Mouse (Mus musculus): ENCODE results near the gene Fgfr2. TPM values are rescaled to one million over a fixed set of nuclear protein-coding genes. Genes with fewer than 3 reads are reported as not detected.

Gene Fgfr2
- polyA plus RNA-seq, 1 experiment from 2014 or later = 24.9 TPM

DNA sequence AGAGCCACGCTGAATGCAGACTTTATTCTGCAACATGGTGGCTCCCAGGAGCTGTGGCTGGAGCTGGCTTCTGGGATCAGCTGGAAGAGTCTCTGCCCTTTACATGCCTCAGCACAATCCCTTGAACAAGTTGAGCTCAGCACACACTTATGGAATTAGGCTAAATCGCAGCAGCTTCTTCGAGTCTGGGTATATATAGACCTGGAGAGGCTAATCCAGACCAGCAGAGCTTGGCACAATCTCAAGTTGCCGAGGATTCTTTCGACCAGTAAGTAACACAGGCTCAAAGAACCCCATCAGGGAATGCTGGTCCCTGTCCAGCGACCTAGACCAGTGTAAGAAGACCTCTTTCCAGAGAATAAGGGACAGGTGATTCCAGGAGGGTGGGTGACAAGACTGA is 341.3 kb downstream of the Fgfr2 start:
- H3K4me2 ChIP-seq = no peak overlapping the region
- H3K27ac ChIP-seq (ENCODE audit: low read depth, low read length) = 0 out of 2 replicates have a peak overlapping the region, but pooled peaks have one; percentile 41
- H3K36me3 ChIP-seq (ENCODE audit: control insufficient read depth, insufficient read depth, low read length) = 0 out of 2 replicates have a peak, but pooled peaks cover 3% of the 10 kb centered on the region
- no peak for ATAC-seq (replicated peaks; ENCODE audit: insufficient number of reproducible peaks, low FRiP score, low TSS enrichment)
- no peaks in the 10 kb centered on the region for H3K27me3 ChIP-seq (ENCODE audit: control insufficient read depth, insufficient read depth, low read length)
- peak overlapping the region; percentile 2; the same call in 1 of the 2 replicates for H3K9ac ChIP-seq (ENCODE audit: low read depth, low read length)
- peaks cover 51% of the 10 kb centered on the region for H3K4me1 ChIP-seq (ENCODE audit: control insufficient read depth, insufficient read depth, low read length)
- H3K9me3 ChIP-seq (replicated peaks; ENCODE audit: control insufficient read depth, low read length) = no peaks in the 10 kb centered on the region
- no peak overlapping the region for H3K4me3 ChIP-seq (ENCODE audit: low read depth, low read length)
- 52% methylated on average over 6 of the region's 6 CpGs for WGBS (ENCODE audit: insufficient replicate concordance)

DNA sequence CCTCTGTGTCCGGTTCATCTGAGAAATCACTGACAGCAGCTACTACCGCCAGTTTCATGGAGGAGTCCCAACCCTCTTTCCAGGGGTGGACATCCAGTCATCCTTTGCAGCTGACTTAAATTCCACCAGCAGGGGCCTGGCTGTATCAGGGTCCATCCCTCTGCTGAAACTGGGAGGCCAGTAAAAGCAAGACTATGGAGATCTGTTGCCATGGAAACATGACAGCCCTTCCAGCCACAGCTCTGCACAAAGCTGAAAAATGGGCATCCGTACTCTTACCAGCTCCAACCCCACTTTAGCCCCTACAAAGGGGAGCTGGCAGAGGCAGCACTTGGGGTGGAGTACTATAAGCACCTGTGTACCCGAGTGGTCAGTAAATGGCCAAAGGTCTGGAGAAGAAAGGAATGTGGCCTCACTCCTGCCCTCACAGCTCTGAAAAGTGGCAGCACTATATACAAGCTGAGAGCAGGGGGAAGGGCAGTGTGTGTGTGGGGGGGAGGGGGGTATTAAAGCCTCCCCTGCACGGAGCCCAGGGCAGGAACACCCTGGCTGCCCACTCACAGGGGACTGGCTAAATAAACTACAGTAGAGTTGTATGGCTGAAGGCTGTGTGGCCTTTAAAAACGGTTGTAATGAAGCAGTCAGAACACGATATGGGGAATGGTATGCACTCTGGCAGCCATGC is 341.9 kb downstream of the Fgfr2 start:
- no peak for ATAC-seq (replicated peaks; ENCODE audit: insufficient number of reproducible peaks, low FRiP score, low TSS enrichment)
- Histone ChIP-seq H3K4me3 (ENCODE audit: low read depth, low read length) (no peak overlapping the region), H3K4me2 (no peak overlapping the region), H3K27me3 (ENCODE audit: control insufficient read depth, insufficient read depth, low read length) (no peaks in the 10 kb centered on the region), H3K9ac (ENCODE audit: low read depth, low read length) (no peak overlapping the region), H3K27ac (ENCODE audit: low read depth, low read length) (peak overlapping the region; percentile 41), H3K36me3 (ENCODE audit: control insufficient read depth, insufficient read depth, low read length) (0 out of 2 replicates have a peak, but pooled peaks cover 3% of the 10 kb centered on the region), H3K9me3 (replicated peaks; ENCODE audit: control insufficient read depth, low read length) (no peaks in the 10 kb centered on the region), H3K4me1 (ENCODE audit: control insufficient read depth, insufficient read depth, low read length) (peaks cover 45% of the 10 kb centered on the region)
- 36% methylated on average over 7 of the region's 7 CpGs for WGBS (ENCODE audit: insufficient replicate concordance)

DNA sequence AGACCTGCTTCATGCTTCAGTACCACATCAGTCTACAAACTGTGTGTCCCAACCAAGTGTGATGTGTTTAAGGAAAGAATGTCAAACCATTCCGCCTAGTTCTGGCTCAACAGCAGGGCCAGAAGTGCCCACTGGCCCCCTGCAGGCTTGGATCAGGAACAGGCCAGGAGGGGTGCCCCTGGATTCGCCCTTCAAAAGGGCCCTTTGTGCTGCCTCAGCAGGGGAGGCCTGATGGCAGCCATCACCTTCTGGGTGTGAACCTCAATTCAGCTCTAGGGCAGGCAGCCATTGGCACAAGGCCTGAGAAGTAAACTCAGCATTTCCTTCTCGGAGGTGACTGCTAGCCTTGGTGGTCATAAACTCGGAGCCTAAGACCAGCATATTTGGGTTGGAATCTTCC is 342.5 kb downstream of the Fgfr2 start:
- H3K9me3 ChIP-seq (replicated peaks; ENCODE audit: control insufficient read depth, low read length) = no peaks in the 10 kb centered on the region
- no peaks in the 10 kb centered on the region for H3K27me3 ChIP-seq (ENCODE audit: control insufficient read depth, insufficient read depth, low read length)
- peak overlapping the region; percentile 36; the same call in 1 of the 2 replicates for H3K27ac ChIP-seq (ENCODE audit: low read depth, low read length)
- ATAC-seq (replicated peaks; ENCODE audit: insufficient number of reproducible peaks, low FRiP score, low TSS enrichment) = no peak
- 0 out of 2 replicates have a peak, but pooled peaks cover 3% of the 10 kb centered on the region for H3K36me3 ChIP-seq (ENCODE audit: control insufficient read depth, insufficient read depth, low read length)
- H3K4me2 ChIP-seq = no peak overlapping the region
- H3K4me3 ChIP-seq (ENCODE audit: low read depth, low read length) = no peak overlapping the region
- no peak overlapping the region for H3K9ac ChIP-seq (ENCODE audit: low read depth, low read length)
- WGBS (ENCODE audit: insufficient replicate concordance) = 55% methylated on average over 4 of the region's 4 CpGs
- H3K4me1 ChIP-seq (ENCODE audit: control insufficient read depth, insufficient read depth, low read length) = peaks cover 38% of the 10 kb centered on the region

DNA sequence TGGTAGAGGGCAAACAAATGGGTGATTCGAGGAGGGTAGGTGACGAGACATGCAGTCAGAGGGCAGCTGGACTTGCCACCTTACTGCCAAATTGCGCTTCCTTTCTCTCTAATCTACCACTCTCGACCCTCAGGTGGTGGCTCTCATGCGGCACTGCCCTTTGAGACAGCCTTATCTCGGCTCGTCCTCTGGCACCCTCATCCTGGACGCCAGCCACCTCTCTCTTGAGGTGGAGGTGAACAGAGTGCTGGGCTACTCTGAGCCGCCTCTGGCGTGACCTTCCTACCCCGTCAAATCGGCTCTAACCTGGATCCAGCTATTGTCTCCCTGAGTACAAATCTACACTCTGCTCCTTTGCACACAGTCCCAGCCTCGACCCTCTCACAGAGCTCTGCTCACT is 344.5 kb downstream of the Fgfr2 start:
- Histone ChIP-seq H3K4me3 (ENCODE audit: low read depth, low read length) (no peak overlapping the region), H3K27me3 (ENCODE audit: control insufficient read depth, insufficient read depth, low read length) (no peaks in the 10 kb centered on the region), H3K27ac (ENCODE audit: low read depth, low read length) (no peak overlapping the region), H3K9ac (ENCODE audit: low read depth, low read length) (no peak overlapping the region), H3K4me1 (ENCODE audit: control insufficient read depth, insufficient read depth, low read length) (peaks cover 28% of the 10 kb centered on the region), H3K4me2 (no peak overlapping the region), H3K36me3 (ENCODE audit: control insufficient read depth, insufficient read depth, low read length) (0 out of 2 replicates have a peak, but pooled peaks cover 3% of the 10 kb centered on the region), H3K9me3 (replicated peaks; ENCODE audit: control insufficient read depth, low read length) (no peaks in the 10 kb centered on the region)
- 65% methylated on average over 13 of the region's 13 CpGs for WGBS (ENCODE audit: insufficient replicate concordance)
- no peak for ATAC-seq (replicated peaks; ENCODE audit: insufficient number of reproducible peaks, low FRiP score, low TSS enrichment)

DNA sequence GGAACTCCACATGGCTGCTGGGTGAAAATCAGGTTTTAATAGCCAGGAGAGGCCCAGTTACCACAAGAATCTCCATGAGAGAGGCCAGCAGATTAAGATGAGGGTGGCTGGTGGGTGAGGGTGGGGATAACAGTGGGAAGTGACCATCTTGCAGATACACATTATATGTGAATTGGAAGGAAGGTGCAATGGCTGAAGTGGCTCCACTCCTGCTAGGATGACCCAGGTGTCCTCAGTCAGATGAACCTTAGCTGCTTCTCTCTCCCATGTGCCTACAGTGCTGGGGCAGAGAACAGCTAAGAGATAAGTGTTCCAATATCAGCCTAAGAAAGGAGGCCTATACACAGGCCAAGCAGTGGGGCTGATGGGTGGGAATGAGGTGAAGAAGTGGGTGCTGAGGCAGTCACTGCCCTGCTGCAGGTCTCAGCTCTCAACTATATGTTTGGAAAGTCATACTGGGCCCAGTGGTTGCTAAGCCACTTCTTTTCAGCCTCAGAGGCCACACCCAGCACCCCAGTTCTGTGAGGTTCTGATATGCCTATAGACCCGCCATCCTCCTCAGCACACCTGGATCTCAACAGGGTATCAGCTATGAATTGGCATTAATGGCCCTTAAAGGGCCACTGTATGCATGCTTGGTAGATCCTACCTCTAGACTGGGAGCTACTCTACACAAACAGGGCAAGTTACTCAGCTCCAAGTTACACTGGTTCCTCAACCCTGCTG is 345.3 kb downstream of the Fgfr2 start:
- ATAC-seq (replicated peaks; ENCODE audit: insufficient number of reproducible peaks, low FRiP score, low TSS enrichment) = no peak
- Histone ChIP-seq H3K9ac (ENCODE audit: low read depth, low read length) (no peak overlapping the region), H3K4me1 (ENCODE audit: control insufficient read depth, insufficient read depth, low read length) (peaks cover 28% of the 10 kb centered on the region), H3K27me3 (ENCODE audit: control insufficient read depth, insufficient read depth, low read length) (no peaks in the 10 kb centered on the region), H3K36me3 (ENCODE audit: control insufficient read depth, insufficient read depth, low read length) (0 out of 2 replicates have a peak, but pooled peaks cover 3% of the 10 kb centered on the region), H3K9me3 (replicated peaks; ENCODE audit: control insufficient read depth, low read length) (no peaks in the 10 kb centered on the region), H3K4me3 (ENCODE audit: low read depth, low read length) (no peak overlapping the region), H3K4me2 (no peak overlapping the region), H3K27ac (ENCODE audit: low read depth, low read length) (no peak overlapping the region)
- 92% methylated on average over 1 of the region's 1 CpGs for WGBS (ENCODE audit: insufficient replicate concordance)

DNA sequence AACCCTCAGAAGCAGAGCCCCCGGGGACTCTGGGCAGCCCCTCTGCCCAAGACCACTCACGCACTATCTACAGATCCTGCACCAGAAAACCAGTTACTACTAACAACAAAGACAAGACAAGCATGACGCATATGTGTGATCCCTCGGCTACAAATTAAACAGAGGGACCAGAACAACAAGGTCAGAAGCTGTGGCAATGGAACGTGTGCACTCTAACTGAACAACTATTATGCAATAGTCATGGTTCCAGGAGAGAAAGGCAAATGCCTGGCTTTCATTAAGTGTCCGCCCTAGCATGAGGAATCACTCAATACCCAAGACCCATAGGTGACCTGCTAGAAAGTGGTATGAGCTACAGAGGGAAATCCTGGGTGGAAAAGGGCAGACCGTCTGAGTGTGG is 346.0 kb downstream of the Fgfr2 start:
- H3K27me3 ChIP-seq (ENCODE audit: control insufficient read depth, insufficient read depth, low read length) = no peaks in the 10 kb centered on the region
- H3K9ac ChIP-seq (ENCODE audit: low read depth, low read length) = no peak overlapping the region
- H3K36me3 ChIP-seq (ENCODE audit: control insufficient read depth, insufficient read depth, low read length) = 0 out of 2 replicates have a peak, but pooled peaks cover 3% of the 10 kb centered on the region
- ATAC-seq (replicated peaks; ENCODE audit: insufficient number of reproducible peaks, low FRiP score, low TSS enrichment) = no peak
- no peak overlapping the region for H3K27ac ChIP-seq (ENCODE audit: low read depth, low read length)
- H3K4me2 ChIP-seq = no peak overlapping the region
- 87% methylated on average over 7 of the region's 7 CpGs for WGBS (ENCODE audit: insufficient replicate concordance)
- no peak overlapping the region for H3K4me3 ChIP-seq (ENCODE audit: low read depth, low read length)
- peaks cover 30% of the 10 kb centered on the region for H3K4me1 ChIP-seq (ENCODE audit: control insufficient read depth, insufficient read depth, low read length)
- no peaks in the 10 kb centered on the region for H3K9me3 ChIP-seq (replicated peaks; ENCODE audit: control insufficient read depth, low read length)

DNA sequence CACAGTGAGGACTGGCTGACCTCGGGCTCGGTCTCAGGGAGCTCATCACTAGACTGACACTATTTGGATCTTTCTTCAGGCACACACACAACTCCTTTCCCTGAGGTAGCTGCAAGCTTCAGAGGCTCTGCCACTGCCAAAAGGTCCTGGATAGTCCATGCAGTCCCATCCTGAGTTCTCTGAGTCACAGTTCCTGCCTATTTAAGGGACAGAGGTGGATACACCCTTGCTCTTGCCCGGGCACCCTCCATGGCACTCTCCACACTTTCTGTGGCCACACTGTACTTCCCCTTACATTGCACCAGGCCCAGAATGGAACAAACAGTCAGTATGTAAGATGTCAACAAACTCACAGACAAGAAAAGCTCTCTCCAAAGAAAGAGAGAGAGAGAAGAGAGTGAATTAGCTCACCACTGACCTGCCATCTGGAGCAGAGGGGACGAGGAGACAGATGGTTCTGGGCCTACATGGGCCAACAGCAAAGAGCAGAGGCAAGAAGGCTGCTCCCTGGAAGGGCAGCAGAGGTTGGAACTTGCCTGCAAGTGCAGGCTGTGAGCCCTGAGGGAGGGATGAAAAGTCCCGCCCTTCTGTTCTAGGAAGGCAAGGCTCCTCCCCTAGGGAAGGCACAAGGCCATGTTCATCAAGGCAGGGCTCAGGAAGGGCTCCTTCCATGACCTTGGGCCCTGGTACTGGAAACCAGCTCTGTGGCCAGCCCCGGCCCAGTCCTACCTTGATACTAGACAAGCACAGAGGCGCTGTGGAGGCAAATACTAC is 346.6 kb downstream of the Fgfr2 start:
- 0 out of 2 replicates have a peak, but pooled peaks cover 3% of the 10 kb centered on the region for H3K36me3 ChIP-seq (ENCODE audit: control insufficient read depth, insufficient read depth, low read length)
- ATAC-seq (replicated peaks; ENCODE audit: insufficient number of reproducible peaks, low FRiP score, low TSS enrichment) = no peak
- H3K27me3 ChIP-seq (ENCODE audit: control insufficient read depth, insufficient read depth, low read length) = no peaks in the 10 kb centered on the region
- no peak overlapping the region for H3K4me2 ChIP-seq
- 79% methylated on average over 7 of the region's 7 CpGs for WGBS (ENCODE audit: insufficient replicate concordance)
- no peaks in the 10 kb centered on the region for H3K9me3 ChIP-seq (replicated peaks; ENCODE audit: control insufficient read depth, low read length)
- peaks cover 25% of the 10 kb centered on the region for H3K4me1 ChIP-seq (ENCODE audit: control insufficient read depth, insufficient read depth, low read length)
- no peak overlapping the region for H3K27ac ChIP-seq (ENCODE audit: low read depth, low read length)
- H3K9ac ChIP-seq (ENCODE audit: low read depth, low read length) = no peak overlapping the region
- H3K4me3 ChIP-seq (ENCODE audit: low read depth, low read length) = no peak overlapping the region

DNA sequence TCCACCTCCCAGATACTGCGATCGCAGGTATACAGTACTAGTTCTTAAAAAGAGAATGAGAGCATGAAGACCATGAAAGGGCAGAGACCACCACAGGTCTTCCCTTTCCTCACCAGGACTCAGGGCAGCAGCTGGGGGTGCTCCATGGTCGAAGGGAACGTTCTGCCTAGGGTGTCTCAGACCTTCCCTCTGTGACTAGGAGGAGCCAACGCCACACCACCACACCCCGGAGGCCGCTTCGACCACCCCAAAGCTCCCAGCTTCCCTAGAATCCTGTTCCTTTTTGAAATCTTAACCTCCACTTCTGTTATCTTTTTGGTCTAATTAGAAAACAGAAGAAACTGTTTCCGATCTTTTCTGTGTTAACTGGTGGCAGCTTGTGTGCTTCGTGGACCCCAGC is 347.2 kb downstream of the Fgfr2 start:
- peaks cover 19% of the 10 kb centered on the region for H3K4me1 ChIP-seq (ENCODE audit: control insufficient read depth, insufficient read depth, low read length)
- no peak overlapping the region for H3K27ac ChIP-seq (ENCODE audit: low read depth, low read length)
- ATAC-seq (replicated peaks; ENCODE audit: insufficient number of reproducible peaks, low FRiP score, low TSS enrichment) = no peak
- 0 out of 2 replicates have a peak, but pooled peaks cover 3% of the 10 kb centered on the region for H3K36me3 ChIP-seq (ENCODE audit: control insufficient read depth, insufficient read depth, low read length)
- 92% methylated on average over 10 of the region's 10 CpGs for WGBS (ENCODE audit: insufficient replicate concordance)
- H3K4me3 ChIP-seq (ENCODE audit: low read depth, low read length) = no peak overlapping the region
- H3K4me2 ChIP-seq = no peak overlapping the region
- H3K27me3 ChIP-seq (ENCODE audit: control insufficient read depth, insufficient read depth, low read length) = no peaks in the 10 kb centered on the region
- no peaks in the 10 kb centered on the region for H3K9me3 ChIP-seq (replicated peaks; ENCODE audit: control insufficient read depth, low read length)
- H3K9ac ChIP-seq (ENCODE audit: low read depth, low read length) = no peak overlapping the region

Measured in heart, embryonic 11.5 days (tissue).